Mouse (Mus musculus): Measurements from ENCODE around the gene Zc3hav1. TPM values are rescaled to one million over a fixed set of nuclear protein-coding genes. Genes with fewer than 3 reads are reported as not detected.

Gene Zc3hav1
- polyA plus RNA-seq, 1 experiment, result 34.7 TPM

GRCm38 (mm10) chr6:38351930-38352329, 2.5 kb downstream of the Zc3hav1 start:
- TF ChIP-seq CTCF (IDR thresholded peaks at IDR 0.05; ENCODE audit: extremely low read depth, insufficient read length, insufficient replicate concordance, low read depth, low read length) (no peak), POLR2A (IDR thresholded peaks at IDR 0.05; ENCODE audit: low read depth, low read length) (no peak)
- Histone ChIP-seq H3K27ac (ENCODE audit: insufficient read depth, low read depth, low read length) (no peak overlapping the region), H3K4me3 (ENCODE audit: low read depth, low read length) (no peak overlapping the region), H3K36me3 (ENCODE audit: control insufficient read depth, insufficient read depth, low read length) (no peaks in the 10 kb centered on the region), H3K27me3 (ENCODE audit: control insufficient read depth, insufficient read depth, low read length) (no peaks in the 10 kb centered on the region), H3K4me1 (ENCODE audit: control insufficient read depth, insufficient read depth, insufficient read length, low read length) (peaks cover 14% of the 10 kb centered on the region; the same call in 1 of the 2 replicates)
- WGBS, result 58% methylated on average over 4 of the region's 4 CpGs

- no peak overlapping the region for H3K27ac ChIP-seq (ENCODE audit: insufficient read depth, low read depth, low read length)
- peaks cover 16% of the 10 kb centered on the region; the same call in 1 of the 2 replicates for H3K4me1 ChIP-seq (ENCODE audit: control insufficient read depth, insufficient read depth, insufficient read length, low read length)
- TF ChIP-seq POLR2A (IDR thresholded peaks at IDR 0.05; ENCODE audit: low read depth, low read length) (no peak), CTCF (IDR thresholded peaks at IDR 0.05; ENCODE audit: extremely low read depth, insufficient read length, insufficient replicate concordance, low read depth, low read length) (no peak)
- WGBS, result 53% methylated on average over 9 of the region's 9 CpGs
- 0 out of 2 replicates have a peak, but pooled peaks cover under 1% of the 10 kb centered on the region for H3K36me3 ChIP-seq (ENCODE audit: control insufficient read depth, insufficient read depth, low read length)
- H3K27me3 ChIP-seq (ENCODE audit: control insufficient read depth, insufficient read depth, low read length), result no peaks in the 10 kb centered on the region
- H3K4me3 ChIP-seq (ENCODE audit: low read depth, low read length), result no peak overlapping the region
Observed at GRCm38 (mm10) chr6:38349806-38350205, 4.6 kb downstream of the Zc3hav1 start.

- H3K4me3 ChIP-seq (ENCODE audit: low read depth, low read length), result no peak overlapping the region
- H3K27ac ChIP-seq (ENCODE audit: insufficient read depth, low read depth, low read length), result no peak overlapping the region
- TF ChIP-seq POLR2A (IDR thresholded peaks at IDR 0.05; ENCODE audit: low read depth, low read length), result no peak
- no peak for TF ChIP-seq CTCF (IDR thresholded peaks at IDR 0.05; ENCODE audit: extremely low read depth, insufficient read length, insufficient replicate concordance, low read depth, low read length)
- H3K27me3 ChIP-seq (ENCODE audit: control insufficient read depth, insufficient read depth, low read length), result no peaks in the 10 kb centered on the region
- 74% methylated on average over 6 of the region's 6 CpGs for WGBS
- H3K4me1 ChIP-seq (ENCODE audit: control insufficient read depth, insufficient read depth, insufficient read length, low read length), result peaks cover 21% of the 10 kb centered on the region; the same call in 1 of the 2 replicates
- 0 out of 2 replicates have a peak, but pooled peaks cover 2% of the 10 kb centered on the region for H3K36me3 ChIP-seq (ENCODE audit: control insufficient read depth, insufficient read depth, low read length)
Observed at GRCm38 (mm10) chr6:38348811-38349453, 5.5 kb downstream of the Zc3hav1 start.

GRCm38 (mm10) chr6:38347875-38348274, 6.5 kb downstream of the Zc3hav1 start:
- no peak for TF ChIP-seq POLR2A (IDR thresholded peaks at IDR 0.05; ENCODE audit: low read depth, low read length)
- TF ChIP-seq CTCF (IDR thresholded peaks at IDR 0.05; ENCODE audit: extremely low read depth, insufficient read length, insufficient replicate concordance, low read depth, low read length), result no peak
- Histone ChIP-seq H3K27ac (ENCODE audit: insufficient read depth, low read depth, low read length) (no peak overlapping the region), H3K4me3 (ENCODE audit: low read depth, low read length) (no peak overlapping the region), H3K27me3 (ENCODE audit: control insufficient read depth, insufficient read depth, low read length) (no peaks in the 10 kb centered on the region), H3K36me3 (ENCODE audit: control insufficient read depth, insufficient read depth, low read length) (0 out of 2 replicates have a peak, but pooled peaks cover 2% of the 10 kb centered on the region), H3K4me1 (ENCODE audit: control insufficient read depth, insufficient read depth, insufficient read length, low read length) (peaks cover 30% of the 10 kb centered on the region; the same call in 1 of the 2 replicates)
- 63% methylated on average over 5 of the region's 5 CpGs for WGBS

- no peaks in the 10 kb centered on the region for H3K27me3 ChIP-seq (ENCODE audit: control insufficient read depth, insufficient read depth, low read length)
- H3K27ac ChIP-seq (ENCODE audit: insufficient read depth, low read depth, low read length), result peak overlapping the region; percentile 52
- peaks cover 34% of the 10 kb centered on the region; the same call in 1 of the 2 replicates for H3K4me1 ChIP-seq (ENCODE audit: control insufficient read depth, insufficient read depth, insufficient read length, low read length)
- TF ChIP-seq POLR2A (IDR thresholded peaks at IDR 0.05; ENCODE audit: low read depth, low read length) (0 out of 2 replicates have a peak, but pooled peaks have one; percentile 26), CTCF (IDR thresholded peaks at IDR 0.05; ENCODE audit: extremely low read depth, insufficient read length, insufficient replicate concordance, low read depth, low read length) (no peak)
- 0 out of 2 replicates have a peak, but pooled peaks cover 2% of the 10 kb centered on the region for H3K36me3 ChIP-seq (ENCODE audit: control insufficient read depth, insufficient read depth, low read length)
- 7% methylated on average over 7 of the region's 7 CpGs for WGBS
- no peak overlapping the region for H3K4me3 ChIP-seq (ENCODE audit: low read depth, low read length)
Observed at GRCm38 (mm10) chr6:38345796-38346195, 8.6 kb downstream of the Zc3hav1 start.

- H3K4me1 ChIP-seq (ENCODE audit: control insufficient read depth, insufficient read depth, insufficient read length, low read length), result peaks cover 27% of the 10 kb centered on the region; the same call in 1 of the 2 replicates
- H3K4me3 ChIP-seq (ENCODE audit: low read depth, low read length), result no peak overlapping the region
- no peak for TF ChIP-seq POLR2A (IDR thresholded peaks at IDR 0.05; ENCODE audit: low read depth, low read length)
- TF ChIP-seq CTCF (IDR thresholded peaks at IDR 0.05; ENCODE audit: extremely low read depth, insufficient read length, insufficient replicate concordance, low read depth, low read length), result no peak
- no peaks in the 10 kb centered on the region for H3K27me3 ChIP-seq (ENCODE audit: control insufficient read depth, insufficient read depth, low read length)
- H3K27ac ChIP-seq (ENCODE audit: insufficient read depth, low read depth, low read length), result peak overlapping the region; percentile 21; the same call in 1 of the 2 replicates
- peaks cover 11% of the 10 kb centered on the region for H3K36me3 ChIP-seq (ENCODE audit: control insufficient read depth, insufficient read depth, low read length)
- WGBS, result 60% methylated on average over 7 of the region's 7 CpGs
Observed at GRCm38 (mm10) chr6:38344006-38344670, 10.3 kb downstream of the Zc3hav1 start.

- WGBS, result 56% methylated on average over 3 of the region's 3 CpGs
- Histone ChIP-seq H3K27ac (ENCODE audit: insufficient read depth, low read depth, low read length) (peak overlapping the region; percentile 60), H3K4me1 (ENCODE audit: control insufficient read depth, insufficient read depth, insufficient read length, low read length) (peaks cover 27% of the 10 kb centered on the region; the same call in 1 of the 2 replicates), H3K27me3 (ENCODE audit: control insufficient read depth, insufficient read depth, low read length) (no peaks in the 10 kb centered on the region), H3K4me3 (ENCODE audit: low read depth, low read length) (no peak overlapping the region), H3K36me3 (ENCODE audit: control insufficient read depth, insufficient read depth, low read length) (peaks cover 17% of the 10 kb centered on the region)
- TF ChIP-seq POLR2A (IDR thresholded peaks at IDR 0.05; ENCODE audit: low read depth, low read length) (no peak), CTCF (IDR thresholded peaks at IDR 0.05; ENCODE audit: extremely low read depth, insufficient read length, insufficient replicate concordance, low read depth, low read length) (no peak)
Observed at GRCm38 (mm10) chr6:38343581-38343980, 10.8 kb downstream of the Zc3hav1 start.

All from small intestine, adult 2 months (tissue).